Mouse (Mus musculus) heart, adult 2 months (tissue): Measurements from ENCODE around the gene Slc38a7. TPM values are rescaled to one million over a fixed set of nuclear protein-coding genes. Genes with fewer than 3 reads are reported as not detected.
"Not testable (repeated sequence)": the region's sequence is repeated elsewhere in the genome, so short reads cannot be mapped to it uniquely, and the experiment has no call there.

Experiments
- DNase-seq, 2 experiments: peaks; one replicate each; pipeline ENCODE4 v3.0.0; 2021
- H3K27ac ChIP-seq: fragments of 200-600 bp; 2 replicates; pipeline ENCODE4 v1.8.1; 2022
- H3K27me3 ChIP-seq: fragments of 200-500 bp; 2 replicates; pipeline ENCODE4 v1.6.1; 2012; ENCODE audit warnings: mild to moderate bottlenecking, low read length, inconsistent platforms, mixed read lengths; ENCODE audit not compliant: control insufficient read depth, insufficient read depth
- H3K36me3 ChIP-seq: fragments of 200-500 bp; 2 replicates; pipeline ENCODE4 v1.6.1; 2012; ENCODE audit warnings: low read length, inconsistent platforms; ENCODE audit not compliant: control insufficient read depth, insufficient read depth
- H3K4me1 ChIP-seq: fragments of 200-500 bp; 2 replicates; pipeline ENCODE4 v1.6.1; 2011; ENCODE audit warnings: low read length; ENCODE audit not compliant: control insufficient read depth, insufficient read depth
- H3K4me3 ChIP-seq: fragments of 200-600 bp; 2 replicates; pipeline ENCODE4 v1.8.1; 2022
- H3K79me2 ChIP-seq: fragments of 200-500 bp; replicated peaks from 2 replicates; pipeline ENCODE4 v1.6.1; 2012; ENCODE audit warnings: mild to moderate bottlenecking, inconsistent platforms, low read length, moderate library complexity, mixed read lengths; ENCODE audit not compliant: control insufficient read depth, insufficient read depth
- H3K9ac ChIP-seq: fragments of 200-500 bp; 2 replicates; pipeline ENCODE4 v1.6.1; 2012; ENCODE audit warnings: low read depth, mild to moderate bottlenecking, control low read depth, inconsistent platforms, low read length, mixed read lengths
- CTCF ChIP-seq: fragments of 200-600 bp; IDR thresholded peaks from 2 replicates; pipeline ENCODE4 v1.8.1; 2022; ENCODE audit warnings: antibody characterized with exemption, mild to moderate bottlenecking, moderate library complexity
- EP300 ChIP-seq: fragments of 200-500 bp; IDR thresholded peaks from 2 replicates; pipeline ENCODE4 v1.6.1; 2011; ENCODE audit warnings: low read depth, low read length, control low read depth; ENCODE audit not compliant: insufficient read depth
- POLR2A ChIP-seq: fragments of 200-500 bp; IDR thresholded peaks from 2 replicates; pipeline ENCODE4 v1.6.1; 2011; ENCODE audit warnings: mild to moderate bottlenecking, low read depth, low read length, control low read depth; ENCODE audit not compliant: insufficient read depth
- WGBS: fragments of 180-500 bp; shearing (Covaris S2); methylation state at CpG from one replicate; pipeline ENCODE4 v1.1.7; 2018; 5-methylcytosine and 5-hydroxymethylcytosine counted together
- intact Hi-C: fragments of 180-260 bp; cut with DNase I; formaldehyde crosslinking; loops from one replicate; pipeline ENCODE4 v1.15.1; 2025
- polyA plus RNA-seq: library from polyadenylated mRNA; depleted of rRNA; stranded (reverse); fragments of >200 nt; gene quantifications from 2 replicates; pipeline ENCODE4 v1.2.3, GENCODE M21; 2012
- total RNA-seq, 2 experiments: library from RNA; stranded (reverse); gene quantifications; 2 replicates each; pipeline ENCODE4 v1.2.3; 2021

Gene Slc38a7
- total and polyA plus RNA-seq, 3 experiments: 10.6 to 17.0 (median 10.8) TPM

GRCm38 (mm10) chr8:95832603-95833434 is 20.5 kb downstream of the Slc38a7 start:
- Histone ChIP-seq H3K4me1 (peaks cover 1% of the 10 kb centered on the region; the same call in 1 of the 2 replicates), H3K79me2 (no peaks in the 10 kb centered on the region), H3K27me3 (no peaks in the 10 kb centered on the region), H3K27ac (no peak overlapping the region), H3K4me3 (no peak overlapping the region), H3K36me3 (no peaks in the 10 kb centered on the region), H3K9ac (no peak overlapping the region)
- intact Hi-C loops: loop anchor here (1.0 to 5.0 kb wide), 4 partner anchors 70 to 231 kb away; no protein-coding TSS in a partner anchor
- peak; percentile 80 to 88 for DNase-seq
- TF ChIP-seq POLR2A (no peak), EP300 (peak; percentile 81)
- 19% methylated on average over 16 of the region's 16 CpGs for WGBS

DNA sequence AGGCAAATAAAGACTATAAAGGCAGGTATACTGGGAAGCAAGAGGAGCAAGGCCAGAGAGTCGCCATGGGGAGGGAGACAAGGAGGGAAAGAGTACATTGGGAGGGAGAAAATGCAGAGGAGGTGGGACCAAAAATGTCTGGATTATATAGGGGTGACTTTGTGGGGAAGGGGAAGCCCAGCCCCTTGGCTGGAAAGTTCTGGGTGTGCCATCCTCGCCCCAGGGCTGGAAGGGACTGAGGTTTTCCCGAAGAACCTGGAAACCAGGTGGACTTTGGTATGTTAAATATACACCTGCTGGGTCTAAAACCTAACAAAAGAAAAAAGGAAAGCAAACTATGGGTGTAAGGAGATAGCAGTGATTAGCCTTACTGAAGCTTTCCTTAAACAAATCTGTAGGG is 23.2 kb downstream of the Slc38a7 start:
- no peak for DNase-seq
- H3K4me3 ChIP-seq: no peak overlapping the region
- TF ChIP-seq CTCF (no peak), EP300 (no peak), POLR2A (no peak)
- no peaks in the 10 kb centered on the region for H3K79me2 ChIP-seq
- H3K27ac ChIP-seq: no peak overlapping the region
- no peak overlapping the region for H3K9ac ChIP-seq
- intact Hi-C loops: loop anchor here (2.0 to 5.0 kb wide), 3 partner anchors 47 to 228 kb away; no protein-coding TSS in a partner anchor
- no peaks in the 10 kb centered on the region for H3K27me3 ChIP-seq
- WGBS: 83% methylated on average over 3 of the region's 3 CpGs
- peaks cover 1% of the 10 kb centered on the region; the same call in 1 of the 2 replicates for H3K4me1 ChIP-seq
- no peaks in the 10 kb centered on the region for H3K36me3 ChIP-seq

GRCm38 (mm10) chr8:95825162-95825561 is 28.2 kb downstream of the Slc38a7 start, which contains the start of gene Sap18b:
Gene Sap18b (plus strand): TSS chr8:95825346.
- intact Hi-C loops, H3K27me3 ChIP-seq, H3K79me2 ChIP-seq, H3K4me1 ChIP-seq, H3K36me3 ChIP-seq, H3K9ac ChIP-seq, H3K27ac ChIP-seq, DNase-seq, H3K4me3 ChIP-seq: not testable (repeated sequence)
- WGBS: 63% methylated on average over 25 of the region's 25 CpGs

- intact Hi-C loops: no loop called here
- no peak overlapping the region for H3K4me3 ChIP-seq
- H3K27me3 ChIP-seq: no peaks in the 10 kb centered on the region
- H3K4me1 ChIP-seq: no peaks in the 10 kb centered on the region; the same call in 1 of the 2 replicates
- no peak overlapping the region for H3K9ac ChIP-seq
- WGBS: 14% methylated on average over 3 of the region's 3 CpGs
- no peak overlapping the region for H3K27ac ChIP-seq
- no peaks in the 10 kb centered on the region for H3K36me3 ChIP-seq
- DNase-seq: peak in 1 of 2 experiments; percentile 21
- no peaks in the 10 kb centered on the region for H3K79me2 ChIP-seq
- TF ChIP-seq POLR2A (no peak), EP300 (peak; percentile 41; the same call in 1 of the 2 replicates)
These were observed 30.6 kb downstream of the Slc38a7 start for GRCm38 (mm10) chr8:95822699-95823098.

GRCm38 (mm10) chr8:95822096-95822495 is 31.2 kb downstream of the Slc38a7 start:
- TF ChIP-seq CTCF (no peak), EP300 (no peak), POLR2A (no peak)
- Histone ChIP-seq H3K36me3 (no peaks in the 10 kb centered on the region), H3K79me2 (no peaks in the 10 kb centered on the region), H3K4me3 (no peak overlapping the region), H3K27me3 (no peaks in the 10 kb centered on the region), H3K4me1 (no peaks in the 10 kb centered on the region; the same call in 1 of the 2 replicates), H3K9ac (no peak overlapping the region), H3K27ac (no peak overlapping the region)
- DNase-seq: no peak
- 89% methylated on average over 5 of the region's 5 CpGs for WGBS
- intact Hi-C loops: no loop called here

DNA sequence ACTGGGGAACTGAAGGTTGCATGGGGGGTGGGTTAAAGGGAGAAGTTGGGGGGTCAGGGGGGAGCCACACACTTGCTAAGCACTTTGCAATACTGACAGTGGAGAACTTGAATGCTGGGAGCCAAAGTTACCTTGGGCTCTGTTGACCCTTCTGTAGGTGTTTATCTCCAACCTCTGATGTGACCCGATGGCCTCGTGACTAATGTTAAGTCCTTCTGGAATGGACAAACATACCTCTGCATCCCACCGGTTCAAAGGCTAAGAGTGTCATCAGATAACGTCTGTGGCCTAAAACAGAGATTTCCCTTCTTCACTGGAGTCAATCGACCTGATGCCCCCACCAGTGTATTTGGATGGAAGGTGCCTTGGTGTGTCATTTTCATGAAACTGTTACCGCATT is 32.1 kb downstream of the Slc38a7 start:
- no peaks in the 10 kb centered on the region; the same call in 1 of the 2 replicates for H3K4me1 ChIP-seq
- H3K27me3 ChIP-seq: no peaks in the 10 kb centered on the region
- 86% methylated on average over 6 of the region's 6 CpGs for WGBS
- no peak overlapping the region for H3K4me3 ChIP-seq
- H3K36me3 ChIP-seq: no peaks in the 10 kb centered on the region
- intact Hi-C loops: no loop called here
- no peak overlapping the region for H3K27ac ChIP-seq
- no peak for DNase-seq
- no peaks in the 10 kb centered on the region for H3K79me2 ChIP-seq
- TF ChIP-seq CTCF (no peak), POLR2A (no peak)
- H3K9ac ChIP-seq: no peak overlapping the region
